Mouse (Mus musculus) left cerebral cortex, postnatal 25 days (tissue): ENCODE results near the gene Hpd. TPM values are rescaled to one million over a fixed set of nuclear protein-coding genes. Genes with fewer than 3 reads are reported as not detected.

ENCODE experiments used
- DNase-seq, 2 experiments: peaks; one replicate each; pipeline ENCODE4 v3.0.0; 2022; ENCODE audit warnings: low spot score in 2 of 2, mixed read lengths in 1 of 2
- intact Hi-C: fragments of 180-260 bp; cut with DNase I; formaldehyde crosslinking; loops from one replicate; pipeline ENCODE4 v1.15.1; 2025
- total RNA-seq, 2 experiments: library from RNA; stranded (reverse); gene quantifications; 2 replicates each; pipeline ENCODE4 v1.2.3; 2021

The Hpd gene
- total RNA-seq, 2 experiments from 2014 or later: not detected

GRCm38 (mm10) chr5:123192606-123193150, 10.2 kb upstream of the Hpd start:
- DNase-seq: no peak
- intact Hi-C loops: no loop called here

- DNase-seq: no peak
- intact Hi-C loops: no loop called here
Observed at GRCm38 (mm10) chr5:123191427-123191826, 8.9 kb upstream of the Hpd start.

- intact Hi-C loops: no loop called here
Observed at GRCm38 (mm10) chr5:123190912-123191311, 8.4 kb upstream of the Hpd start.

GRCm38 (mm10) chr5:123187306-123187705, 4.8 kb upstream of the Hpd start:
- no peak for DNase-seq
- intact Hi-C loops: no loop called here

More at GRCm38 (mm10) chr5:123190912-123191311, 8.4 kb upstream of the Hpd start:
- DNase-seq: no peak

GRCm38 (mm10) chr5:123185966-123186365, 3.4 kb upstream of the Hpd start:
- intact Hi-C loops: no loop called here

DNA sequence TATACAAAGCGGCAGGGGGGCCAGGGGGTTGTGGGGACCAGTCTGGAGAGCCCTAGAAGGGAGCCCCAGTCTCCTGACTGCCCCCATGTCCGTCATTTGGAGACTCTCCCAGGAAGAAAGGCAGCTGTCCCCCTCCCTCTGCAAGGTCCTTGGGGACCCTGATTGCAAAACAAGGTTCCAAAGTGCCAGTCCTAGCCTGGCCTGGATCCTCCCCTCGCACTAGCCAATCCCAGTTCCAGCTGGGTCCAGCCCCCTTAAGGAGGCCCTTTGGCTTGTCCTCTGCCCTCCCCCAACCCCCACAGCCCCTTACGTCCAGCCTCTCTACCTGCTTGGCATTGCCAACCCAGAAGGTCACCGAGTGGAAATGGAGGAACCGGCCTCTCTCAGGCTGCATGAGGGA, 991 bp downstream of the Hpd start:
- intact Hi-C loops: no loop called here
- no peak for DNase-seq

More at GRCm38 (mm10) chr5:123185966-123186365, 3.4 kb upstream of the Hpd start:
- DNase-seq: no peak

DNA sequence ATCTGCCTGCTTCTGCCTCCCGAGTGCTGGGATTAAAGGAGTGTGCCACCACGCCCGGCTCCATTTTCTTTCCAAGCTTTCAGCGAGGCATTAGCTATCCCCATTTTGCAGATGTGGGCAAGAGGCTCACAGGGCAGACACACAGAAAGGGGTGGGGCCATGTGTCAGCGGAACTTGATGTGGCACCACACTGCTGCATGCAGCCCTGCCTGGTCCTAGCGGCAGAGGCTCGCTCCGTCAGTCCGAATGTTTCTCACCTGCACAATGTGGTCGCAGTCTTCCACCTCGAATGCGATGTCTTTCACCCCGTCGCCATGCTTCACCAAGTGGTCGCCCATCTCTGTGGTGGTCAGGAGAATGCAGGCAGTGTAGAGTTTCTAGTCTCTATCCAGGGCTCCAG, 2.1 kb downstream of the Hpd start:
- no peak for DNase-seq
- intact Hi-C loops: no loop called here

DNA sequence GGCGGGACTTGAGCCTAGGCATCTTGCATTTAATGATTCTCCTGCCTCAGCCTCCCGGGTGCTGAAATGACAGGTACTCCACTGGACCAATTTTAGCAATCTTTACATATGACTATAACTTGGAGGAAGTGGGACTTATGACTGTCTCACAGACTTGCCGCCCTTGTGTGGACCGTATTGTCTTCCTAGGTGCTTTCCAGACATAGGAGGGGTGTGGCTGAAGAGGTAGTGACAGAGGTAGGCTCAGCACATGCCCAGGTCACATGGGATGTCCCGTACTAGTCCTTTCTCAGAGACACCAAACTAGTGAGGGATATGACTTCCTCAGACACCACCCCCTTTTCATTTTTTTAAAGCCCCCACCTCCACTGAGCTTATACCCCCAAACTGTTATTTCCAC, 3.7 kb downstream of the Hpd start:
- DNase-seq: no peak
- intact Hi-C loops: loop anchor here (5.0 kb wide), 1 partner anchor 44 kb away; no protein-coding TSS in a partner anchor

DNA sequence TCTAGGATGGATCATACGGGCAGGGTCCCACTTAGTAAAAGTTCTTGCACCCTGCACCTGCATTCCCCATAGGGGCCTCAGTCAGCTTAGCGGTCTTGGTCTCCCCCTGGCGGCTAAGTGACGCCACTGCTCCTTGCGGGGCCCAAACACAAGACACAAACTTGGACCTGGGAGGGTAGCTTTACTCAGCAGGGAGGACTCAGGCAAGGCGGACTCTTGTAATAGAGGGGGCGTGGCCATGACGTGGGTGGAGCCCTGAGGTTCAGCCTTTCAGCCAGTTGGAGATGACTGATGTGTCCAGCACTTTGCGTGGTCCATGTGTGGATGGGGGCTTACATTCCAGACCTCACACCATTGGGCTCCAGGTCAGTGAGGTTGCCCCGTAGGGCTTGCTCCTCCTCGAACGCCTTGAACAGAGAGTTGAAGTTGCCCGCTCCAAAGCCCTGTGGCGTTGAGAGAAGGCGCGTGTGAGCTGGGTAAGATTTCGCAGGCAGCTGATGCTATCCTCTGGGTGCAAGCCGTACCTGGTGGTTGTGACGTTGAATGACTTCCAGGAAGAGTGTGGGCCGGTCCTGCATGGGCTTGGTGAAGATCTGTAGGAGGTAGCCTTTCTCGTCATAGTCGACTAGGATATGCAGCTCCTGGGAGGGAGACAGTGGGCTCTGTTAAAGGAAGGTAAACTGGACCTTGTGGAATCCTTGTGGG, 10.7 kb downstream of the Hpd start:
- DNase-seq: peak; percentile 77 to 82
- intact Hi-C loops: loop anchor here (1.0 to 5.0 kb wide), 4 partner anchors 39 to 204 kb away; partner anchors contain the start of gene Rhof

- intact Hi-C loops: loop anchor here (5.0 kb wide), 2 partner anchors 38 to 203 kb away; partner anchors contain the start of gene Rhof
- DNase-seq: no peak
Observed at GRCm38 (mm10) chr5:123170365-123170764, 12.2 kb downstream of the Hpd start.

DNA sequence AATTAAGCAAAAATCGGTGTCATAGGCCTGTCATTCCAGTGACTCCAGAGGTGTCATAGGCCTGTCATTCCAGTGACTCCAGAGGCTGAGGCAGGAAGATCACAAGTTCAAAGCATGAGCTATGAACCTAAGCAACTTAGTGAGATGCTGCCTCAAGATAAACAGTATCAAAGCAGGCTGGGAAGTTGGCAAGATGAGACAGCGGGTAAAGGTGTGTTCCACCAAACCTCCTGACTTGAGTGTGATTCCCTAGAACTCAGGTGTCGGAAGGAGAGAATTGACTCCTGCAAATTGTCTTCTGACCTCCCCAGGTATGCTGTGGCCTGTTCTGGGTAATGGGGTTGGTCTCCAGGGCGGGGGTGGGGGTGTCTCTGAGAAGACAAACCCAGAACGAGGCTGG, 13.2 kb downstream of the Hpd start, which contains the start of gene Psmd9:
Psmd9 (plus strand) TSS at position 130 of the 400 bp plus-strand sequence.
- no peak for DNase-seq
- intact Hi-C loops: no loop called here

DNA sequence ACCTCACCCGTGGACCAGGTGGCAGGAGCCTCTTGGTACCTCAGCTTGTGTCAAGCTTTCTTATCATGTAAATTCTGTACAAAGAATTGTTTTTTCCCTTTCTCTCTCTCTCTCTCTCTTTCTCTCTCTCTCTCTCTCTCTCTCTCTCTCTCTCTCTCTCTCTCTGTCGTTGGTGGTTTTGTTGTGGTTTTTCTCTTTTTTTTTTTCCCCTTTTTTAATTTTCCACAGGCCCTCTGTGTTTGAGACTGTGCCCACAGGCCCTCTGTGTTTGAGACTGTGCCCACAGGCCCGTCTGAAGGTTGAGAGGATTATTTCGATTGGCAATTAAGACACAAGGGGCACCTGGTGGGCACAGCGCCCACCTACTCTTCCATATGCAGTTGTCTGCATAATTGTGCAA, 14.9 kb downstream of the Hpd start:
- intact Hi-C loops: no loop called here
- no peak for DNase-seq

GRCm38 (mm10) chr5:123166437-123166836, 16.1 kb downstream of the Hpd start:
- DNase-seq: no peak
- intact Hi-C loops: no loop called here

GRCm38 (mm10) chr5:123162942-123163341, 19.6 kb downstream of the Hpd start:
- DNase-seq: no peak
- intact Hi-C loops: no loop called here

- intact Hi-C loops: no loop called here
- DNase-seq: no peak
Observed at GRCm38 (mm10) chr5:123160341-123160740, 22.2 kb downstream of the Hpd start.

DNA sequence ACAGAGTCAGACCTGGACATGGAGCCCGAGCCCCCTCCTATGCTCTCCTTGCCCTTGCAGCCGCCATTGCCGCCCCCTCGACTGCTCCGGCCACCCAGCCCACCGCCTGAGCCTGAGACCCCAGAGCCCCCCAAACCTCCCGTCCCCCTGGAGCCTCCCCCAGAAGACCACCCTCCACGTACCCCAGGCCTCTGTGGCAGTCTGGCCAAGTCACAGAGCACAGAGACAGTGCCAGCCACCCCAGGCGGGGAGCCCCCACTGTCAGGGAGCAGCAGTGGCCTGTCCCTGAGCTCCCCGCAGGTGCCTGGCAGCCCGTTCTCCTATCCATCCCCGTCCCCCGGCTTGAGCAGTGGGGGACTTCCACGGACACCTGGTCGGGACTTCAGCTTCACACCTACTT, 22.7 kb downstream of the Hpd start:
- DNase-seq: no peak
- intact Hi-C loops: no loop called here

GRCm38 (mm10) chr5:123159446-123159845, 23.1 kb downstream of the Hpd start:
- intact Hi-C loops: no loop called here
- DNase-seq: no peak

DNA sequence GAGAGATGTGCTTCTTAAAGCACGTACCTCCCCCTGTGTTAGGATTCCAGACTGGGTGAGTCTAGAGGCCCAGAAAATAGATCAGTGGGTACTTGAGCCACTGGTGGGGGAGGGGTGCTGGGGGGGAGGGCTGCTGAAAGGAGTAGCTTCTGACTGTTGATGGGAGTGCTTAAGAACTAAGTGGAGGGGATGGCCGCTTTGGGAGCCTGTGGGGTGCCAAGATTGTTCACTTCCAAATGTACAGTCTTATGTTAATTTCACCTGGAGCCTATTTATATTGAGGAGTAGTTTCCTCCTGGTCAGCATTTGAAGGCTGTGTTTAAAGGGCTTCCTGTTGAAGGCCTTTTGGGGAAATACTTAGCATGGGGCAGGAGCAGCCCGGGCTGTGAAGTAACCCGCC, 24.6 kb downstream of the Hpd start:
- no peak for DNase-seq
- intact Hi-C loops: no loop called here

DNA sequence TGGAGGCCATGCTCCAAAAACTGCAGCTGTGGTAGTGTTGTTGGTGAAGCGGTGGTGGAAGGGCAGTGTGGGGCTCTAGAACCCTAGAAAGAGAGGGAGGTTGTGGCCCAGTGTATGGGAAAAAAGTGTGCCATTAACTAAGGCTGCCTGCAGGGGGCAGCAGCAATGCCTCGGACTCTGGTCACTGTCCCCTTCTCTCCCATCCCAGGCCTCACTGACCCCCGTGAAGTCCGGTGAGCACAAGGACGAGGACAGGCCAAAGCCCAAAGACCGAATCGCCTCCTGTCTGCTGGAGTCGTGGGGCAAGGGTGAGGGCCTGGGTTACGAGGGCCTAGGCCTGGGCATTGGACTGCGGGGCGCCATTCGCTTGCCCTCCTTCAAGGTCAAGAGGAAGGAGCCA, 25.8 kb downstream of the Hpd start:
- DNase-seq: no peak
- intact Hi-C loops: no loop called here

- DNase-seq: peak in 1 of 2 experiments; percentile 68
- intact Hi-C loops: no loop called here
Observed at GRCm38 (mm10) chr5:123155425-123155824, 27.1 kb downstream of the Hpd start.

DNA sequence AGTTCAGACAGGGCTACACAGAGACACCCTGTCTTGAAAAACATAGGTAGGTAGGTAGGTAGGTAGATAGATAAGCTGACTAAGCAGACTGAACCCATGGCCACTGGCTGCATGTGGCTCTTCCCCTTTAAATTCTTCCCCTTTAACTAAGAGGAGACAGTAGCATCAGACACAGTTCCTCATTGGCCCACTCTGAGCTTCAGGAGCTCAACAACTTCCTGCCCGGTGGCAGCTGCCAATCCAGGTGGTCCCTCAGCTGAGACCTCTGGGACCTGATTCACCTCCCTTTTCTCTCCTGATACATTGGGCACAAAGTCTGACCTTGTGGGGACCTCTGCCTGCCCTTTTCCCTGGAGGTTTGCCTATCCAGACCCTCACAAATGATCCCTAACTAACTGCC, 29.6 kb downstream of the Hpd start:
- intact Hi-C loops: no loop called here

More for the DNA sequence above, 29.6 kb downstream of the Hpd start:
- DNase-seq: no peak
